In the genomic region with DNA sequence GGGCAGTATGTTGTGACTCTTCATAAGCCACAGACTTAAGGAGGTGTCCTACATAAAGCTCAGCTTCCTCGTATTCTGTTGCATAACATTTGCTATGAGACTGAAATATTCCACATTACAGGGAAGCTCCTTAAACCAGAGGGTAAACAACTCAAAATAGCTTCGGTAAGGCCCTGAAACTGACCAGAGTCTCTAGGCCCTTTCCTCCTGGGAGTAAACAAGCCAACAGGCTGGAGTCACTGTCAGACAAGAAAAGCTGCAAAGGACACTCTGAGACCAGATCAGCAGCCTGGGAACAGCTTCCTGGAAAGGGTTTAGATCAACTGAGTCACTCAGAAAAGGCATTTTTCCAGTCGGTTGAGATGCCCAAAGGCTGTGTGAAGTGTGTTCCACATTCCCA, we compare ENCODE assay signal across 14 mouse cellular contexts. TPM values are rescaled to one million over a fixed set of nuclear protein-coding genes. Genes with fewer than 3 reads are reported as not detected.
DNase-seq lines count a peak whose midpoint lies in the region; ATAC-seq and TF ChIP-seq lines count a peak whose summit lies in the region.
"Had no signal": no experiment of that assay in that cellular context is flagged by ENCODE, and none has a peak within 500 bp of the region (broad histone marks: within the 10 kb centered on the region; RNA-seq: fewer than 3 reads in every experiment).

No protein-coding gene starts in this region.

- no peak for TF ChIP-seq CTCF in intestine, postnatal 0 days (IDR thresholded peaks at IDR 0.05; ENCODE audit: low read depth)
- TF ChIP-seq CTCF in lung, postnatal 0 days (IDR thresholded peaks at IDR 0.05), result no peak
- no peak for TF ChIP-seq CTCF in lung, adult 2 months (IDR thresholded peaks at IDR 0.05; ENCODE audit: insufficient read depth, low read length)

- TF ChIP-seq POLR2A in lung, adult 2 months (IDR thresholded peaks at IDR 0.05; ENCODE audit: borderline replicate concordance, extremely low read depth, low read depth, low read length), result no peak

- ATAC-seq in intestine, embryonic 14.5 days (replicated peaks; ENCODE audit: low FRiP score, low TSS enrichment, low read depth), result no peak
- ATAC-seq in intestine, postnatal 0 days, result no peak
- peak; percentile 74 for ATAC-seq in lung, postnatal 0 days
- ATAC-seq in intestine, embryonic 16.5 days, result peak; percentile 61
- no peak for ATAC-seq in stomach, embryonic 16.5 days (ENCODE audit: insufficient read depth, low FRiP score)
- ATAC-seq in midbrain, embryonic 15.5 days (replicated peaks), result no peak
- ATAC-seq: forebrain, embryonic 16.5 days had no signal

- no peaks in the 10 kb centered on the region for H3K9me3 ChIP-seq in intestine, embryonic 14.5 days (ENCODE audit: control insufficient read depth, low read length)
- H3K9me3 ChIP-seq in intestine, postnatal 0 days (ENCODE audit: control insufficient read depth), result no peaks in the 10 kb centered on the region
- H3K9me3 ChIP-seq in lung, postnatal 0 days (ENCODE audit: low read length), result no peaks in the 10 kb centered on the region
- no peaks in the 10 kb centered on the region for H3K9me3 ChIP-seq in intestine, embryonic 16.5 days (ENCODE audit: control insufficient read depth, low read length)
- no peaks in the 10 kb centered on the region for H3K9me3 ChIP-seq in stomach, embryonic 16.5 days (replicated peaks; ENCODE audit: control insufficient read depth, low read length)
- no peaks in the 10 kb centered on the region for H3K9me3 ChIP-seq in midbrain, embryonic 15.5 days
- H3K9me3 ChIP-seq: limb, embryonic 15.5 days had no signal

- no peak for DNase-seq in intestine, embryonic 14.5 days (ENCODE audit: low spot score)
- peak; percentile 46 for DNase-seq in lung, postnatal 0 days (ENCODE audit: low spot score)
- no peak for DNase-seq in lung, adult 2 months
- no peak for DNase-seq in thymus, postnatal 36 days
- DNase-seq: cerebellum, postnatal 25 days had no signal

- no peaks in the 10 kb centered on the region for H3K27me3 ChIP-seq in intestine, embryonic 14.5 days (replicated peaks; ENCODE audit: control insufficient read depth, insufficient read depth, low read length)
- no peaks in the 10 kb centered on the region for H3K27me3 ChIP-seq in intestine, postnatal 0 days (replicated peaks; ENCODE audit: control insufficient read depth, insufficient read depth, low read length)
- H3K27me3 ChIP-seq in lung, postnatal 0 days (replicated peaks; ENCODE audit: insufficient read depth, low read length), result no peaks in the 10 kb centered on the region
- H3K27me3 ChIP-seq in intestine, embryonic 16.5 days (replicated peaks; ENCODE audit: control insufficient read depth, insufficient read depth, low read length), result no peaks in the 10 kb centered on the region
- no peaks in the 10 kb centered on the region for H3K27me3 ChIP-seq in stomach, embryonic 16.5 days (ENCODE audit: control insufficient read depth, insufficient read depth, low read length)
- H3K27me3 ChIP-seq in midbrain, embryonic 15.5 days (replicated peaks), result no peaks in the 10 kb centered on the region
- H3K27me3 ChIP-seq: CH12.LX; limb, embryonic 15.5 days; Patski had no signal

- H3K4me2 ChIP-seq in intestine, embryonic 14.5 days (ENCODE audit: low read length), result no peak overlapping the region
- no peak overlapping the region for H3K4me2 ChIP-seq in intestine, postnatal 0 days (replicated peaks; ENCODE audit: low read depth)
- H3K4me2 ChIP-seq in lung, postnatal 0 days (replicated peaks; ENCODE audit: low read depth, low read length), result no peak overlapping the region
- no peak overlapping the region for H3K4me2 ChIP-seq in intestine, embryonic 16.5 days (ENCODE audit: low read depth, low read length)
- H3K4me2 ChIP-seq in stomach, embryonic 16.5 days (ENCODE audit: low read depth, low read length), result no peak overlapping the region
- no peak overlapping the region for H3K4me2 ChIP-seq in midbrain, embryonic 15.5 days
- H3K4me2 ChIP-seq: limb, embryonic 15.5 days had no signal

- WGBS in intestine, embryonic 14.5 days, result 14% methylated on average over 3 of the region's 3 CpGs
- 26% methylated on average over 3 of the region's 3 CpGs for WGBS in intestine, postnatal 0 days
- 4% methylated on average over 3 of the region's 3 CpGs for WGBS in lung, postnatal 0 days
- WGBS in lung, adult 2 months, result 15% methylated on average over 3 of the region's 3 CpGs
- WGBS in intestine, embryonic 16.5 days, result 19% methylated on average over 3 of the region's 3 CpGs
- WGBS in stomach, embryonic 16.5 days, result 11% methylated on average over 3 of the region's 3 CpGs
- WGBS in midbrain, embryonic 15.5 days, result 57% methylated on average over 3 of the region's 3 CpGs

- H3K4me1 ChIP-seq in intestine, embryonic 14.5 days (replicated peaks; ENCODE audit: control insufficient read depth, insufficient read depth, low read length), result peaks cover 14% of the 10 kb centered on the region
- H3K4me1 ChIP-seq in intestine, postnatal 0 days (replicated peaks; ENCODE audit: control insufficient read depth, insufficient read depth, low read length), result no peaks in the 10 kb centered on the region
- peaks cover 7% of the 10 kb centered on the region; the same call in 1 of the 2 replicates for H3K4me1 ChIP-seq in lung, postnatal 0 days (ENCODE audit: insufficient read depth, low read depth, low read length)
- H3K4me1 ChIP-seq in lung, adult 2 months (ENCODE audit: control insufficient read depth, insufficient read depth, low read length), result peaks cover 7% of the 10 kb centered on the region
- peaks cover 8% of the 10 kb centered on the region for H3K4me1 ChIP-seq in intestine, embryonic 16.5 days (ENCODE audit: control insufficient read depth, insufficient read depth, low read length)
- 0 out of 2 replicates have a peak, but pooled peaks cover 2% of the 10 kb centered on the region for H3K4me1 ChIP-seq in stomach, embryonic 16.5 days (ENCODE audit: control insufficient read depth, insufficient read depth, low read length)
- H3K4me1 ChIP-seq in midbrain, embryonic 15.5 days, result no peaks in the 10 kb centered on the region

- no peaks in the 10 kb centered on the region for H3K36me3 ChIP-seq in intestine, embryonic 14.5 days (ENCODE audit: control insufficient read depth, insufficient read depth, low read length)
- no peaks in the 10 kb centered on the region for H3K36me3 ChIP-seq in intestine, postnatal 0 days (ENCODE audit: control insufficient read depth, insufficient read depth)
- no peaks in the 10 kb centered on the region for H3K36me3 ChIP-seq in lung, postnatal 0 days (ENCODE audit: insufficient read depth, low read length)
- no peaks in the 10 kb centered on the region for H3K36me3 ChIP-seq in intestine, embryonic 16.5 days (ENCODE audit: control insufficient read depth, insufficient read depth, low read length)
- no peaks in the 10 kb centered on the region for H3K36me3 ChIP-seq in stomach, embryonic 16.5 days (ENCODE audit: control insufficient read depth, insufficient read depth, low read length)
- H3K36me3 ChIP-seq in midbrain, embryonic 15.5 days (replicated peaks), result no peaks in the 10 kb centered on the region
- H3K36me3 ChIP-seq: limb, embryonic 15.5 days had no signal

- H3K27ac ChIP-seq in intestine, embryonic 14.5 days (ENCODE audit: low read depth), result peak overlapping the region; percentile 48
- no peak overlapping the region for H3K27ac ChIP-seq in intestine, postnatal 0 days (ENCODE audit: low read depth, low read length)
- H3K27ac ChIP-seq in lung, postnatal 0 days (ENCODE audit: low read length), result peak overlapping the region; percentile 35; the same call in 1 of the 2 replicates
- peak overlapping the region; percentile 54; the same call in 1 of the 2 replicates for H3K27ac ChIP-seq in intestine, embryonic 16.5 days (ENCODE audit: low read length)
- H3K27ac ChIP-seq in stomach, embryonic 16.5 days (ENCODE audit: low read length), result 0 out of 2 replicates have a peak overlapping the region, but pooled peaks have one; percentile 10
- no peak overlapping the region for H3K27ac ChIP-seq in midbrain, embryonic 15.5 days
- H3K27ac ChIP-seq: limb, embryonic 15.5 days; macrophage had no signal

- H3K9ac ChIP-seq in intestine, embryonic 14.5 days (ENCODE audit: low read length), result no peak overlapping the region
- H3K9ac ChIP-seq in intestine, postnatal 0 days (ENCODE audit: low read depth, low read length), result no peak overlapping the region
- H3K9ac ChIP-seq in lung, postnatal 0 days (replicated peaks; ENCODE audit: low read depth), result no peak overlapping the region
- no peak overlapping the region for H3K9ac ChIP-seq in intestine, embryonic 16.5 days (ENCODE audit: low read depth, low read length)
- H3K9ac ChIP-seq in stomach, embryonic 16.5 days (ENCODE audit: low read length), result no peak overlapping the region
- no peak overlapping the region for H3K9ac ChIP-seq in midbrain, embryonic 15.5 days
- H3K9ac ChIP-seq: limb, embryonic 15.5 days had no signal

- TF ChIP-seq EP300 in lung, postnatal 0 days (IDR thresholded peaks at IDR 0.05), result 0 out of 2 replicates have a peak, but pooled peaks have one; percentile 27

- H3K4me3 ChIP-seq in intestine, embryonic 14.5 days (ENCODE audit: low read depth, low read length), result no peak overlapping the region
- no peak overlapping the region for H3K4me3 ChIP-seq in intestine, postnatal 0 days (ENCODE audit: low read depth, low read length)
- no peak overlapping the region for H3K4me3 ChIP-seq in lung, postnatal 0 days (ENCODE audit: low read depth, low read length)
- no peak overlapping the region for H3K4me3 ChIP-seq in lung, adult 2 months (replicated peaks; ENCODE audit: extremely low read depth, low read depth, low read length)
- no peak overlapping the region for H3K4me3 ChIP-seq in intestine, embryonic 16.5 days (ENCODE audit: low read length)
- no peak overlapping the region for H3K4me3 ChIP-seq in stomach, embryonic 16.5 days (replicated peaks; ENCODE audit: low read length)
- no peak overlapping the region for H3K4me3 ChIP-seq in midbrain, embryonic 15.5 days
- H3K4me3 ChIP-seq: limb, embryonic 15.5 days had no signal

RNA-seq across cellular contexts. Expression of a gene that starts 9.4 kb away (rescaled TPM):
- 32.7 and 34.0 TPM in 2 replicates for polyA plus RNA-seq in intestine, embryonic 14.5 days (2014; fragmentation: Nextera tagmentation; extraction: Ambion mirVana)
- 21.8 and 23.2 TPM in 2 replicates for polyA plus RNA-seq in intestine, postnatal 0 days (2015; fragmentation: Nextera tagmentation; extraction: Ambion mirVana)
- 216 and 320 TPM in 2 replicates for polyA plus RNA-seq in lung, postnatal 0 days (2015; fragmentation: Nextera tagmentation; extraction: Ambion mirVana)
- 146 and 213 TPM in 2 replicates for polyA plus RNA-seq in lung, adult 2 months (2012; rRNA removed)
- polyA plus RNA-seq in intestine, embryonic 16.5 days (2015; fragmentation: Nextera tagmentation; extraction: Ambion mirVana), result 28.3 and 28.6 TPM in 2 replicates
- polyA plus RNA-seq in stomach, embryonic 16.5 days (2015; fragmentation: Nextera tagmentation; extraction: Ambion mirVana), result 85.5 and 91.9 TPM in 2 replicates
- polyA plus RNA-seq in midbrain, embryonic 15.5 days (2015; fragmentation: Nextera tagmentation; extraction: Ambion mirVana), result 3.8 and 4.0 TPM in 2 replicates

Comparison
In these comparisons a context has a peak if more than half of its experiments do, and no peak if none do; other contexts are left out.
1. ATAC-seq: peak in lung, postnatal 0 days (single experiment) and intestine, embryonic 16.5 days (single experiment); none in intestine, embryonic 14.5 days (single experiment), intestine, postnatal 0 days (single experiment), stomach, embryonic 16.5 days (single experiment) and midbrain, embryonic 15.5 days (single experiment).
2. H3K27ac ChIP-seq: peak in intestine, embryonic 14.5 days (single experiment), lung, postnatal 0 days (single experiment), intestine, embryonic 16.5 days (single experiment) and stomach, embryonic 16.5 days (single experiment); none in intestine, postnatal 0 days (single experiment) and midbrain, embryonic 15.5 days (single experiment).